ENCODE assay signal across 8 mouse cellular contexts in the genomic region with DNA sequence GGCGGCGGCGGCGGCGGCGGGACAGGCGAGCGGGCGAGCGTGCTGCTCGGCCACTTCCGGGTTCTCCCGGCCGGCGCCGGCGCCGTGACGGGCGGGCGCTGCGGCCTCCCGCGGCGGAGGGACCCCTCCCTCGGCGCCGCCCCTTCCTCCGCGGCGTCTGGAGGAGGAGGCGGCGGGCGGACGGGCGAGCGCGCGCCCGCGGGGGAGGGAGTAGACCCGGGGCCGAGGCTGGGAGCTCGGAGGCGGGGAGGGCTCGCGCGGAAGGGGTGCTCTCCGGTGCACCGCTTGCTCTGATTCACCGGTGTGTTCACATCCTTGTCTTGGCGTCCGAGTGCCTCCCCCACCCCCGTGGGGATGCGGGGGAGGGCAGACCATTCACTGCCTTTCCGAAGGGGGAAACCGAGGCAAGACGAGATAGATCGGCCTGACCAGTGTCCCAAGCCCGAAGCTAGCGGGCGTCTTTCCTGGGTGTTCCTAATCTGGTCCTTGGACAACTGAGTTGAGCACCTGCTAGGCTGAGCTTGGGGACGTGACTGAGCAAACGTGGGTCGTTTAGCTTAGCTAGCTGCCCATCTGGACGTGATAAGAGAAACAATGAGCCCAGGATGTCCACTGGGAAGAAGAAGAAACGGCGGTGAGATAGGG. TPM values are rescaled to one million over a fixed set of nuclear protein-coding genes. Genes with fewer than 3 reads are reported as not detected.
DNase-seq lines count a peak whose midpoint lies in the region; ATAC-seq lines count a peak whose summit lies in the region.

Gene Klhl2 (minus strand): TSS at position 121 of the 645 bp plus-strand sequence.

- H3K4me3 ChIP-seq in embryonic facial prominence, embryonic 10.5 days, result peak within 1 kb of the TSS; percentile 92
- H3K4me3 ChIP-seq in heart, embryonic 10.5 days, result peak within 1 kb of the TSS; percentile 92
- H3K4me3 ChIP-seq in kidney, embryonic 15.5 days (replicated peaks), result peak within 1 kb of the TSS; percentile 93
- peak within 1 kb of the TSS; percentile 75 for H3K4me3 ChIP-seq in liver, embryonic 13.5 days (replicated peaks)
- peak within 1 kb of the TSS; percentile 91 for H3K4me3 ChIP-seq in stomach, embryonic 15.5 days (replicated peaks)

- peak within 1 kb of the TSS; percentile 92 for H3K4me2 ChIP-seq in kidney, embryonic 15.5 days
- peak within 1 kb of the TSS; percentile 86 for H3K4me2 ChIP-seq in liver, embryonic 13.5 days
- peak within 1 kb of the TSS; percentile 90 for H3K4me2 ChIP-seq in stomach, embryonic 15.5 days

- DNase-seq in 3134 (ENCODE audit: extremely low read depth, insufficient read length, low spot score), result peak; percentile 80
- DNase-seq in adrenal gland, postnatal 10 days, result peak; percentile 88
- DNase-seq in embryonic facial prominence, embryonic 10.5 days (ENCODE audit: low spot score), result peak; percentile 84
- peak; percentile 86 for DNase-seq in heart, embryonic 10.5 days (ENCODE audit: low spot score)
- peak; percentile 32 for DNase-seq in liver, embryonic 13.5 days
- DNase-seq in neural tube, embryonic 10.5 days (ENCODE audit: extremely low spot score, low spot score), result peak; percentile 73

- under 1% methylated on average over 59 of the region's 68 CpGs for WGBS in embryonic facial prominence, embryonic 10.5 days
- 1% methylated on average over 58 of the region's 68 CpGs for WGBS in heart, embryonic 10.5 days
- WGBS in kidney, embryonic 15.5 days, result under 1% methylated on average over 49 of the region's 68 CpGs
- WGBS in liver, embryonic 13.5 days (ENCODE audit: insufficient replicate concordance), result under 1% methylated on average over 37 of the region's 68 CpGs
- WGBS in stomach, embryonic 15.5 days, result under 1% methylated on average over 41 of the region's 68 CpGs

- H3K27ac ChIP-seq in embryonic facial prominence, embryonic 10.5 days (replicated peaks), result peak within 1 kb of the TSS; percentile 92
- H3K27ac ChIP-seq in heart, embryonic 10.5 days, result peak within 1 kb of the TSS; percentile 95
- peak within 1 kb of the TSS; percentile 74 for H3K27ac ChIP-seq in kidney, embryonic 15.5 days
- H3K27ac ChIP-seq in liver, embryonic 13.5 days, result no peak within 1 kb of the TSS
- H3K27ac ChIP-seq in stomach, embryonic 15.5 days, result peak within 1 kb of the TSS; percentile 42

- H3K36me3 ChIP-seq in embryonic facial prominence, embryonic 10.5 days (replicated peaks), result no peaks in the 10 kb centered on the region
- no peaks in the 10 kb centered on the region for H3K36me3 ChIP-seq in heart, embryonic 10.5 days
- no peaks in the 10 kb centered on the region for H3K36me3 ChIP-seq in kidney, embryonic 15.5 days
- no peaks in the 10 kb centered on the region for H3K36me3 ChIP-seq in liver, embryonic 13.5 days
- H3K36me3 ChIP-seq in stomach, embryonic 15.5 days, result no peaks in the 10 kb centered on the region

- peaks cover 3% of the 10 kb centered on the region; the same call in 1 of the 2 replicates for H3K27me3 ChIP-seq in embryonic facial prominence, embryonic 10.5 days (replicated peaks; ENCODE audit: low read depth, poor library complexity, severe bottlenecking)
- no peaks in the 10 kb centered on the region for H3K27me3 ChIP-seq in heart, embryonic 10.5 days (ENCODE audit: insufficient read depth, poor library complexity, severe bottlenecking)
- H3K27me3 ChIP-seq in kidney, embryonic 15.5 days, result no peaks in the 10 kb centered on the region
- peaks cover 39% of the 10 kb centered on the region for H3K27me3 ChIP-seq in liver, embryonic 13.5 days
- no peaks in the 10 kb centered on the region for H3K27me3 ChIP-seq in stomach, embryonic 15.5 days (replicated peaks)

- no peaks in the 10 kb centered on the region for H3K9me3 ChIP-seq in embryonic facial prominence, embryonic 10.5 days
- H3K9me3 ChIP-seq in heart, embryonic 10.5 days, result no peaks in the 10 kb centered on the region
- no peaks in the 10 kb centered on the region for H3K9me3 ChIP-seq in kidney, embryonic 15.5 days (replicated peaks)
- no peaks in the 10 kb centered on the region for H3K9me3 ChIP-seq in liver, embryonic 13.5 days (replicated peaks)
- H3K9me3 ChIP-seq in stomach, embryonic 15.5 days, result no peaks in the 10 kb centered on the region

- peak within 1 kb of the TSS; percentile 83 for H3K9ac ChIP-seq in kidney, embryonic 15.5 days
- peak within 1 kb of the TSS; percentile 77 for H3K9ac ChIP-seq in liver, embryonic 13.5 days
- peak within 1 kb of the TSS; percentile 69 for H3K9ac ChIP-seq in stomach, embryonic 15.5 days

- peaks cover 26% of the 10 kb centered on the region for H3K4me1 ChIP-seq in embryonic facial prominence, embryonic 10.5 days
- H3K4me1 ChIP-seq in heart, embryonic 10.5 days, result peaks cover 19% of the 10 kb centered on the region
- H3K4me1 ChIP-seq in kidney, embryonic 15.5 days, result peaks cover 30% of the 10 kb centered on the region
- peaks cover 18% of the 10 kb centered on the region for H3K4me1 ChIP-seq in liver, embryonic 13.5 days (replicated peaks)
- peaks cover 16% of the 10 kb centered on the region; the same call in 1 of the 2 replicates for H3K4me1 ChIP-seq in stomach, embryonic 15.5 days

- ATAC-seq in kidney, embryonic 15.5 days (replicated peaks; ENCODE audit: low FRiP score), result peak; percentile 93
- ATAC-seq in liver, embryonic 13.5 days (ENCODE audit: low read depth), result peak; percentile 88
- ATAC-seq in stomach, embryonic 15.5 days (ENCODE audit: insufficient read depth, low FRiP score, low read depth), result peak; percentile 91

RNA-seq across cellular contexts. Expression of gene Klhl2, which starts in this region (rescaled TPM):
- 10 to 100 TPM; 32.2 to 35.5 TPM for total RNA-seq in adrenal gland, postnatal 10 days (2021)
- polyA plus RNA-seq in embryonic facial prominence, embryonic 10.5 days (2016; fragmentation: Nextera tagmentation; extraction: Ambion mirVana), result 10.5 and 12.8 TPM in 2 replicates
- polyA plus RNA-seq in heart, embryonic 10.5 days (2016; fragmentation: Nextera tagmentation; extraction: Ambion mirVana), result 10.0 and 11.9 TPM in 2 replicates
- 15.3 and 16.1 TPM in 2 replicates for polyA plus RNA-seq in kidney, embryonic 15.5 days (2015; fragmentation: Nextera tagmentation; extraction: Ambion mirVana)
- 3.8 and 4.0 TPM in 2 replicates for polyA plus RNA-seq in liver, embryonic 13.5 days (2015; fragmentation: Nextera tagmentation; extraction: Ambion mirVana)
- polyA plus RNA-seq in stomach, embryonic 15.5 days (2015; fragmentation: Nextera tagmentation; extraction: Ambion mirVana), result 18.4 and 19.5 TPM in 2 replicates

Comparison
In these comparisons a context has a peak if more than half of its experiments do, and no peak if none do; other contexts are left out.
1. DNase-seq: peak in every context shown above with its lines; median percentile 88 in adrenal gland, postnatal 10 days; 86 in heart, embryonic 10.5 days; 84 in embryonic facial prominence, embryonic 10.5 days; 80 in 3134; 73 in neural tube, embryonic 10.5 days; 32 in liver, embryonic 13.5 days.